Mouse (Mus musculus) layer of hippocampus, postnatal 14 days (tissue): ENCODE data around the gene Fbp2. TPM values are rescaled to one million over a fixed set of nuclear protein-coding genes. Genes with fewer than 3 reads are reported as not detected.
A peak's percentile ranks its signal among the peaks of the same experiment; 100 is the strongest.
"Not testable (repeated sequence)": the region's sequence is repeated elsewhere in the genome, so short reads cannot be mapped to it uniquely, and the experiment has no call there.

Source experiments
- DNase-seq, 2 experiments: peaks; one replicate each; pipeline ENCODE4 v3.0.0; 2021 to 2022; ENCODE audit warnings: low spot score in 2 of 2, mixed read lengths in 1 of 2
- total RNA-seq, 2 experiments: library from RNA; stranded (reverse); gene quantifications; 2 replicates each; pipeline ENCODE4 v1.2.3; 2021

Fbp2 gene
- total RNA-seq, 2 experiments from 2014 or later: 0.38 TPM; not detected in 1

- DNase-seq: no peak
Measured at GRCm38 (mm10) chr13:62865651-62866315, 7.6 kb upstream of the Fbp2 start.

DNA sequence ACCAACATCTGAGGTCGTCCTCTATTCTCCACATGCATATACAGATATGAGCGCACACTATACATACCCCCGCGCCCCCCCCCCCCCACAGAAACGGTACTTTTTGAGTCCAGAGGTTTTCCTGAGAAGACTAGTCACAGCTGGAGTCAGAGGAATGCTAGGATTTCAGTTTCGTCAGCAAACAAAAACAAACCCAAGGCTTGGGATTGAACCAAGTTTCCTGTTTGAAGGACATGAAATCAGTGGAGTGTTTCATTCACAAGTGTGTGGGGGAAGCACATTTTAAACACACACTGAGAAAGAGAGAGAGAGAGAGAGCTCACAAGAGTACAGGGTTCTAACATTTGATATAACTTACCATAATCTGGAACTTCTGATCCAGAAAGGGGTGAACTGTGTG lies 5.5 kb upstream of the Fbp2 start:
- no peak for DNase-seq

DNA sequence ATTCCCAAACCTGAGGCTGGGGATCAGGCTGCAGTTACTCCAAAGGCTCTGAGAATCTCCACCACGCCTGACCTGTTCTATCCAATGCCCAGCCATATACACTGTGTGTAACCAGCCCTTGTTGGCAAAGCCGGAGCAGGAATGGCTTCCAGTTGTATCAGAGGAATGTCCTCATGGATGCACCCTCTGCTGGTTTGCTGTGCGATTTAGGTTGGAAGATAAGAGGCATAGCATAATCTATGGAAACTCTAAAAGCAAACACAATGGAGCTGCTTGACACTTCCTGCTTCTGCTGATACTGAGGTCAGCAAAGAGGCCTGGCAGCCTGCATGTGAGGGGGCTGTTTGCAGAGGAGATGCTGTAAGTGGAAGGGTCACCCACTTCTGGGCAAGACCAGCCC lies 4.7 kb upstream of the Fbp2 start:
- DNase-seq: no peak

DNA sequence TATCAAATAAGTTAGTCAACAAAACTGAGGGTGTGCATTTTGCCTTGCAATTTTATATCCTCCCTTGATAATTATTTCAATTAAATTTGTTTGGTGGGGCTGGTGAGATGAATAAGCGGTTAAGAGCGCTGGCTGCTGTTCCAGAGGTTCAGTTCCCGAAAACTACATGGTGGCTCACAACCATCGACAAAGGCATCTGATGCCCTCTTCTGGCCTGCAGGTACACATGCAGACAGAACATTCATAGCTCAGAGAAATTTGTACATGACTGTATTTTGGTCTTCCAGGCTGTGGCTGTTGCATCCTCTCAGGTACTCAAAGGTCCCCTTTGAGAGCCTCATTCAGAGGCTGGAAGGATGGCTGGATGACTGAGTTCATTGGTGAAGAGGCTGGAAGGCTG lies 1.8 kb upstream of the Fbp2 start:
- DNase-seq: no peak

DNA sequence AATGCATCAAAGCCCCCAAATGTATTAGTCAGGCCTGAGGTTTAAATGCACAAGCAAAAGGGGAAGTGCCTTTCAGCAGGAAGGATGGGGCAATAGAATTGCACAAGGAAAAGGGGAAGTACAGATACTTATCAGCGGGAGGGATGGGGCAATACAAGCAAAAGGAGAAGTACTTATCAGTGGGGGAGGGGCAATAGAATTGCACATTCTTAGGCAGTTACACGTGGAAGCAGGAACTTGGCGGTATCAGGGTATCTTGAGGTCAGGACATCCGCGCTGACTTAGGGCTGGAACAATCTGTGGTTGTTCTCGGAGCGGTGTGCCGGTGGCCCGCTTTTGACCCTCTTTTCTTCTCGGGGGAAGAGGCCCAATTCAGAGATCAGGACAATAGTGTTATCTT lies 1.0 kb upstream of the Fbp2 start:
- DNase-seq: not testable (repeated sequence)

GRCm38 (mm10) chr13:62856850-62857249 lies 1.4 kb downstream of the Fbp2 start:
- DNase-seq: no peak

GRCm38 (mm10) chr13:62856305-62856675 lies 1.9 kb downstream of the Fbp2 start:
- peak; percentile 65 to 70 for DNase-seq

DNA sequence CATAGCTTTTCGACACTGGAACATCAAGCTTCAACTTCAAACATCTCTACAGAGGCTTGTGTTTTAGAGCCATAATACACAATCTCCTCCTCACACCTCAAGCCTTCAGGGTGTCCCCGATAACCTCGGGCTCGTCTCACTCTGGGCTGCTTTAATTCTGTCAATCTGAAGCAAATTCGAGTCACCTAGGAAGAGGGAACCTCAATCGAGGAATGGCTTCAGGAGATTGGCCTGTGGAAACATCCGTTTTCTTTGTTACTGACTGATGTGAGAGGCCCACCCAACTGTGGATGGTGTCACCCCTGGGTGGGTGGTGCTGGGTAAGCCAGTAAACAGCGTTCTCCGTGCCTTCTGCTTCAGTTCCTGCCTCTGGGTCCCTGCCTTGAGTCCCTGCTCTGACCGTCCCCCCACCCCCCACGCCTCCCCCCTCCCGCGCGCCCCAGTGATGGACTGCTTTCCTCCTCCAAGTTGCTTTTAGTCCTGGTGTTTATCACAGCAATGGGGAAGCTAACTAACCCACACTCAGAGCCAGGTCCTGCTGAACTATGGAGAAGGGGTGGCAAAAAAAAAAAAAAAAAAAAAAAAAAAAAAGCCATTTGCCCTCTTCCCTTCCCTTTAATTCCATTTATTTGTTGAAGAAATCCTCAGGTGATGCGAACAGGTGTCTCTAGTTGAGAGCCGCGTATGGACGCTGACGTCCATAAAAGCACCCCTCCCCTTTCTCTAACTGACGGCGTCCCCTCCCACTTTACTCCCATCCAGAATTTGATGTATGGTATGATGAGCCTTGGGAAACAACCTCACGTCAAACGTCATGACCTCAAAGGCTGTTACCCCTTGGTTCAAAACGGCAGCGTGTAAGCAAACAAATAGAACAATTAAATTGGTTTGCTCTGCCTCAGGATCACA lies 2.6 kb downstream of the Fbp2 start:
- no peak for DNase-seq

DNA sequence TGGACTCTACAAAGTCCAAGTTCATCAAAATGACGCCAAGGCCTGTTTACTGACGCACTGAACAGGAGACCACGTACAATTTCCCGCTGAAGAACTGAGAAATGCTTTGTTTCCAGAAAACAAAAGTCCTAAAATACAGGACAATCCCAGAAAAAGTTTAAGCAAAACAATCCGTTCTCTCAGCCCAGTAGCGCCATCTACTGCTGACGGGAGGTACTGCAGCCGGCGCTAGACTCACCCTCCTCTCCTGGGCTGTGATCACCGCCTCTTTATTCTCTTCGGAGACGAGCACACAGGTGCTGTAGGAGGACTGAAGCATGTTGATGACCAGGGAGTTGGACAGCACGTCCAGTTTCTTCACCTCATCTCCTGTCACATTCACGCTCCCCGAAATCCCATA lies 3.6 kb downstream of the Fbp2 start:
- peak; percentile 65 for DNase-seq

GRCm38 (mm10) chr13:62833341-62833740 lies 24.9 kb downstream of the Fbp2 start:
- no peak for DNase-seq

DNA sequence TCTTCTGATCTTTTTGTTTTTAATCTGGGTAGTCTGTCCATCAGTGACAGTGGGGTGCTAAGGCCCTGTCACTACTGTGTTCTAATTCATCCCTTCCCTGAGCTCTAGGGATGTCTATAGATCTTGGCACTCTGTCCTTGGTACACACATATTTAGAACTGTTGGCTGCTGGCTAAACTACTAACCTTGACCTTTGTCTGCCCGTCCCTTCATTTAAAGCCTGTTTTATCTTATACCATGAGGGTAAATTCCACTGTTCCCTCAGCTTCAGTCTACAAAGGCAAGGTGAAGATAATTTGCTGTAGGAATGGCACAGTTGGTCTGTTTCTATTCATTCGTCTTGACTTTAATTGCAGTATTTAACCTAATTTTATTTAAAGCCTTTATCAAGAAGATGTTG lies 26.0 kb downstream of the Fbp2 start:
- DNase-seq: no peak

GRCm38 (mm10) chr13:62815705-62816104 lies 42.5 kb downstream of the Fbp2 start:
- not testable (repeated sequence) for DNase-seq

GRCm38 (mm10) chr13:62812713-62813112 lies 45.5 kb downstream of the Fbp2 start:
- no peak for DNase-seq

DNA sequence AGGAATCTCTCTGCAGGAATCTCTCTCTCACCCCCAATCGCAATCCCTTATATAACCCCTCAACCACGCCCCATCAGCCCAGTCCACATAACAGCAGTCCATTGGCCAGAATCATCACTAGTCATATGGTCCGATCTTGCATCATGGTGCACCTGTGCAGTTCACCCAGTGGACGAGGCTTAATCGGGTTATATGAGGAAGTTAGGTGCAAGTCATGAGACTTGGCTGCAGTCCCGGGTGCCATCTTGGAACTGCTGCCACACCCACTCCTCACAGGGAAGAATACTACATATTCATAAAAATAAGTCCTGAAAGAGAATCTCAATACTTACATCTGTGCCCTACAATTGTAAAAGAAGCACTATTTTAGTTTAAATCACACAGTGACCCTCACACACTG lies 50.2 kb downstream of the Fbp2 start:
- not testable (repeated sequence) for DNase-seq

Other genes with a start within 250 kb of the Fbp2 start
- gene 6720489N17Rik, start 234.2 kb downstream of the Fbp2 start, total RNA-seq: 1 to 10 TPM; 3.2 TPM
- 10 to 100 TPM; 12.7 to 13.5 TPM for gene Platr25, start 97.7 kb downstream of the Fbp2 start, total RNA-seq
- gene Gm5141, start 72.6 kb downstream of the Fbp2 start, total RNA-seq: 1 to 10 TPM; 4.5 to 6.0 TPM
- 1 to 10 TPM in 1 of 2 experiments, under 1 TPM in 1; 0.86 to 1.2 TPM for gene Fbp1, start 29.9 kb upstream of the Fbp2 start, total RNA-seq
- gene 2010111I01Rik, start 106.5 kb upstream of the Fbp2 start, total RNA-seq: 10 to 100 TPM; 72.1 to 92.0 TPM